Mouse (Mus musculus): Measurements from ENCODE around the gene Pde10a.

- TF ChIP-seq CTCF (conservative IDR thresholded peaks at IDR 0.05; ENCODE audit: insufficient read depth, insufficient read length, low read depth, low read length), result no peak
- TF ChIP-seq POLR2A (IDR thresholded peaks at IDR 0.05; ENCODE audit: low read depth, low read length), result no peak
These were observed 447.1 kb downstream of the Pde10a start for GRCm38 (mm10) chr17:8972152-8972854.
